Mouse (Mus musculus): ENCODE data around the gene Cbarp. TPM values are rescaled to one million over a fixed set of nuclear protein-coding genes. Genes with fewer than 3 reads are reported as not detected.
A peak's percentile ranks its signal among the peaks of the same experiment; 100 is the strongest.

The Cbarp gene
- 4.9 and 8.5 TPM in 2 replicates for polyA plus RNA-seq (2016; fragmentation: Nextera tagmentation; extraction: Ambion mirVana)

DNA sequence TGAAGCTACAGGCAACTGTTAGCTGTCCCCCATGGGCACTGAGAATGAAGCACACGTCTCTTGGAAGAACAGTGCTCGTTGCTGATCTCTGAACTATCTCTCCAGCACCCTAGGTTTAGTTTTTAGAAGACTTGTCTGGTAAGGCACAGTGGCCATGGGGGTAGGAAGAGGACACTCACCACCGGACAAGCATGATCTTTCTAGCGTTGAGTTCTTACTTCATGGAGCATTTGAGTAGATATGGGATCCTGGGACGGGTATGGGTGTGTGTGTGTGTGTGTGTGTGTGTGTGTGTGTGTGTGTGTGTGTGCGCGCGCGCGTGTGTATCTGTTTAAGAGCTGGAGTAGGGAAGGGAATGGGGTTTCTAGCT lies at the start of gene Cbarp:
Gene Cbarp (minus strand): TSS at position 170 of the 370 bp plus-strand sequence.
- Histone ChIP-seq H3K4me3 (peak within 1 kb of the TSS; percentile 99), H3K4me1 (peaks cover 82% of the 10 kb centered on the region), H3K27me3 (replicated peaks; ENCODE audit: low read depth, poor library complexity, severe bottlenecking) (peaks cover 36% of the 10 kb centered on the region), H3K36me3 (replicated peaks) (peaks cover 33% of the 10 kb centered on the region), H3K9me3 (no peaks in the 10 kb centered on the region), H3K27ac (replicated peaks) (peak within 1 kb of the TSS; percentile 81)
- 74% methylated on average over 10 of the region's 10 CpGs for WGBS
- DNase-seq (ENCODE audit: low spot score): no peak

DNA sequence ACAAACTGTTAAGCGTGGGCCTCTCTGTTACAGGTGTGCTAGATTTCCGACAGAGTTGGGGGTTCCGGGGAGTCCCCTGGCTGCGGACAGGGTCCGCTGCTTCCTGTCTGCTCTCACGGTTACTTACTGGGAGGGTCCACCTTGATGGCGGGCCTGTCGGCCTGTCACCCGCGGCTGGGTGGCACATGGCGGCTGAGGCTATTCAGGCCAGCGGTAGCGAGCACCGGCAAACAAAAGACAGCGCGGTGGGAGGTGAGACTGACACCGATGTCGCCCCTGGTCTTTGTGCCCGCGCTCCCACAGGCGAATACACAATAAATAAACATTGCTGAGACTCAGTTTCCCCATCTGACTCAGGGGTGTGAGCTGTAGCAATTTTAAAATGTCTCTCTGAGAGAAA lies 49.4 kb upstream of the Cbarp start:
- Histone ChIP-seq H3K4me1 (peaks cover 61% of the 10 kb centered on the region), H3K36me3 (replicated peaks) (peaks cover 40% of the 10 kb centered on the region), H3K4me3 (peak overlapping the region; percentile 58), H3K27me3 (replicated peaks; ENCODE audit: low read depth, poor library complexity, severe bottlenecking) (peaks cover 94% of the 10 kb centered on the region), H3K9me3 (no peaks in the 10 kb centered on the region), H3K27ac (replicated peaks) (peak overlapping the region; percentile 81)
- peak; percentile 56 for DNase-seq (ENCODE audit: low spot score)
- 3% methylated on average over 21 of the region's 21 CpGs for WGBS

DNA sequence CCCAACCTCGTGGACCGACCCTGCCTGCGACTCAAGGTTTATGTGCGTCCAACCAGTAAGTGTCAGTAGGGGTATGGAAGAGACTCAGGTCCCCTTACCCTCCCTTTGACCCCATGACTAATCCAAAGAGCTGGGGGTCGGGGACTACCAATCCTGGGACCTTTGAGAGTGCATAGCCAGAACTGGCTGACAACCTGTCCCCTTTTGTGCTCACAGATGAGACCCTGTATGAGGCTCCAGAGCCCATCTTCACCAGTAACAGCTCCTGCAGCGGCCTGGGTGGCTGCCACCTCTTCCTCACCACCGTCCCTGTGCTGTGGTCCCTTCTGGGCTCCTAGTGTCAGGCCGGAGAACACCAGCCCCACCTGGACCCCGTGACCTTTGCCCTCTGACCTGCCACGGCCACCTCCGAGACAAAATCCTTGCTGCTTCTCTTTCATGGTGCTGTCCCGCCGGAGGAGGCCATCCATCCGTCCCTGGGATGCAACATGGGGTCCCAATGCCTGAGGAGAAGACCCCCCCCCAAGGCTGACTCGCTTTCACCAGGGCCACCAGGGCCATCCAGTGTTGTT lies 47.9 kb upstream of the Cbarp start:
- peaks cover 53% of the 10 kb centered on the region for H3K4me1 ChIP-seq
- peaks cover 52% of the 10 kb centered on the region for H3K36me3 ChIP-seq (replicated peaks)
- no peak overlapping the region for H3K4me3 ChIP-seq
- peaks cover 99% of the 10 kb centered on the region for H3K27me3 ChIP-seq (replicated peaks; ENCODE audit: low read depth, poor library complexity, severe bottlenecking)
- H3K27ac ChIP-seq (replicated peaks): no peak overlapping the region
- WGBS: 70% methylated on average over 15 of the region's 15 CpGs
- no peaks in the 10 kb centered on the region for H3K9me3 ChIP-seq
- no peak for DNase-seq (ENCODE audit: low spot score)

DNA sequence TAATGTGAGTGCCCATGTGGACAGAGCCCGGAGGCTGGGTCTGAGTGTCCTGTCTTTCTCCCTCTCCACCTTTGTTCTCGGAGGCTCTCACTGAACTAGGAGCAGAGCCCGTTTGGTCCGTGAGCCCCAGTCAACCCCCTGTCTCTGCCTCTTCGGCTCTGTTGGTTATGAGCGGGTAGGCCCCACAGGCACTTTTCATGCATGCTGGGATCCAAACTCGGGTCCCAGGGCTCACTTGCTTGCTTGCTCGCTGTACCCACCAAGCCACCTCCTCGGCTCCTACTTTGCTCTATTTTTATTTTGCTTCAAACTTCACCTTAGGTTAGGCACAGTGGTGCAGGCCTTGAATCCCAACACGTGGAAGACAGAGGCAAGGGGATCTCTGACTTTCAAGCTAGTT lies 47.1 kb upstream of the Cbarp start:
- WGBS: 87% methylated on average over 10 of the region's 10 CpGs
- Histone ChIP-seq H3K27me3 (replicated peaks; ENCODE audit: low read depth, poor library complexity, severe bottlenecking) (peaks cover 93% of the 10 kb centered on the region), H3K4me3 (no peak overlapping the region), H3K9me3 (no peaks in the 10 kb centered on the region), H3K36me3 (replicated peaks) (peaks cover 60% of the 10 kb centered on the region), H3K4me1 (peaks cover 48% of the 10 kb centered on the region), H3K27ac (replicated peaks) (no peak overlapping the region)
- DNase-seq (ENCODE audit: low spot score): no peak

DNA sequence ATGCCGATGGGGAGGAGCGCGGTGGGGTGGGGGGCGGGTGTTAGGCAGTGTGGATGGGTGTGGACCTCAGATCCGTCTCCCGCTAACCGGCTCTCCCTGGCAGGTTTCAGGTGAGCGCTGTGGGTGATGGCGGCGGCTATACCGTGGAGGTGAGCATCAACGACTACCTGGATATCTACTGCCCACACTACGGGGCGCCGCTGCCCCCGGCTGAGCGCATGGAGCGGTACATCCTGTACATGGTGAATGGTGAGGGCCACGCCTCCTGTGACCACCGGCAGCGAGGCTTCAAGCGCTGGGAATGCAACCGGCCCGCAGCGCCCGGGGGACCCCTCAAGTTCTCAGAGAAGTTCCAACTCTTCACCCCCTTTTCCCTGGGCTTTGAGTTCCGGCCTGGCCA lies 46.0 kb upstream of the Cbarp start:
- no peak for DNase-seq (ENCODE audit: low spot score)
- Histone ChIP-seq H3K27me3 (replicated peaks; ENCODE audit: low read depth, poor library complexity, severe bottlenecking) (peaks cover 82% of the 10 kb centered on the region), H3K36me3 (replicated peaks) (peaks cover 71% of the 10 kb centered on the region), H3K4me3 (no peak overlapping the region; the same call in 1 of the 2 replicates), H3K9me3 (no peaks in the 10 kb centered on the region), H3K27ac (replicated peaks) (no peak overlapping the region), H3K4me1 (peaks cover 54% of the 10 kb centered on the region)
- WGBS: 41% methylated on average over 27 of the region's 27 CpGs

DNA sequence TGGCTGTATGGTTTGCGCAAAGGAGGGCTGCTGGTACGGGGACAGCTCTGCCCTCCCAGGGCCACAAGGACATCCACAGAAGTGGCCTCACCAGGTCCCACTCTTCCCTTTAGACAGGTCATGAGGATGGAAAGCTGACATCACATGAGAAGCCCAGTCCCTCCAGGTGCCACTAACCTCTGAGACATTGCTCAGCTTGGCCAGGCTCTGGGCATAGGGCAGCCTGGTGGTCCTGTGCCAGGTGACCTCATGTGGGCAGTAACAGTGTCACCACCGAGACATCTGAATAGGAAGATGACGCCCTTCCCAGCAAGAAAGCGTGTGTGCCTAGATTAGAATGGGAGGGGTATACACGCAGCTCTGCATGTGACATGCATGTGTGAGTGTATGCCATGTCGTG lies 41.9 kb upstream of the Cbarp start:
- H3K4me3 ChIP-seq: peak overlapping the region; percentile 83; the same call in 1 of the 2 replicates
- H3K27me3 ChIP-seq (replicated peaks; ENCODE audit: low read depth, poor library complexity, severe bottlenecking): peaks cover 41% of the 10 kb centered on the region
- H3K9me3 ChIP-seq: no peaks in the 10 kb centered on the region
- H3K36me3 ChIP-seq (replicated peaks): peaks cover 55% of the 10 kb centered on the region
- H3K4me1 ChIP-seq: peaks cover 53% of the 10 kb centered on the region
- 93% methylated on average over 7 of the region's 7 CpGs for WGBS
- DNase-seq (ENCODE audit: low spot score): no peak
- no peak overlapping the region for H3K27ac ChIP-seq (replicated peaks)

DNA sequence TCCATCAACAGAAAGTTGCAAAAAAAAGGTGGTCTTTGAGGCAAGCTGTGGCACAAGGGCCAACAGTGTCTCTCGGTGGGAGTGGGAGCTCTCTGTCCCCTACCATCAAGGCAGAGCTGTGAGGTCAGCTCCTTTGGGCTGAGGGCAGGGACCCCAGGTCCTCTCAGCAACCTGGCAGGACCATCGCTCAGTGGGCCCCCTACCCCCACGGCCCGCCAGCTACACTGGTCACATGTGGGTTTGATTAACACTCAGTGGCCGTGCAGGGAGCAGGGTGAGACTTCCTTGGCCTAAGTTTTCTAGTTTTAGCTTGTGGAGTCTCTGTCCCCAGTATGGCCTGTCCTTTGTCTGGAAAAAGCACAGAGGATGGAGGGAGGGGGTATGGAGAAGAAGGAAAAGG lies 40.2 kb upstream of the Cbarp start:
- H3K36me3 ChIP-seq (replicated peaks): peaks cover 38% of the 10 kb centered on the region
- 30% methylated on average over 5 of the region's 5 CpGs for WGBS
- H3K4me3 ChIP-seq: peak overlapping the region; percentile 83
- H3K27me3 ChIP-seq (replicated peaks; ENCODE audit: low read depth, poor library complexity, severe bottlenecking): peaks cover 23% of the 10 kb centered on the region
- peak overlapping the region; percentile 94 for H3K27ac ChIP-seq (replicated peaks)
- peaks cover 58% of the 10 kb centered on the region for H3K4me1 ChIP-seq
- no peaks in the 10 kb centered on the region for H3K9me3 ChIP-seq
- DNase-seq (ENCODE audit: low spot score): peak; percentile 66

DNA sequence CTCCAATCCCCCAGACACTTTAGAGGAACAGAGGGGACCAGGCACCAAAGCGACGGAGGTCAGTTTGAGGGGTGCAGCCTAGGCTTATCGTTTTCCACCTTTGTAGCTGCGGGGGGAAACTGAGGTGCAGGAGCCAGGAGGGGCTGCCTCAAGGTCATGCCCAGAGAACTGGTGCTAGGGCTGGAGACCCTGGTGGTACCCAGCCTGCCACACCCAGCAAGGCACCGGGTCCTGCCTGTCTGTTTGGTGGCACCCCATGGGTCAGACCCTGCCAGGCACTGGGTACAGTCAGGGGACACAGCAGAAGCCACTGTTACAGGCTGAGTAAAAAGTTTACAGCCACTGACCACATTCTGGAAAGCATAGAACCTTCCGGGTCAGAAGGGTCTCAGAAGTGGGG lies 39.7 kb upstream of the Cbarp start:
- peak overlapping the region; percentile 94 for H3K27ac ChIP-seq (replicated peaks)
- 49% methylated on average over 6 of the region's 6 CpGs for WGBS

DNA sequence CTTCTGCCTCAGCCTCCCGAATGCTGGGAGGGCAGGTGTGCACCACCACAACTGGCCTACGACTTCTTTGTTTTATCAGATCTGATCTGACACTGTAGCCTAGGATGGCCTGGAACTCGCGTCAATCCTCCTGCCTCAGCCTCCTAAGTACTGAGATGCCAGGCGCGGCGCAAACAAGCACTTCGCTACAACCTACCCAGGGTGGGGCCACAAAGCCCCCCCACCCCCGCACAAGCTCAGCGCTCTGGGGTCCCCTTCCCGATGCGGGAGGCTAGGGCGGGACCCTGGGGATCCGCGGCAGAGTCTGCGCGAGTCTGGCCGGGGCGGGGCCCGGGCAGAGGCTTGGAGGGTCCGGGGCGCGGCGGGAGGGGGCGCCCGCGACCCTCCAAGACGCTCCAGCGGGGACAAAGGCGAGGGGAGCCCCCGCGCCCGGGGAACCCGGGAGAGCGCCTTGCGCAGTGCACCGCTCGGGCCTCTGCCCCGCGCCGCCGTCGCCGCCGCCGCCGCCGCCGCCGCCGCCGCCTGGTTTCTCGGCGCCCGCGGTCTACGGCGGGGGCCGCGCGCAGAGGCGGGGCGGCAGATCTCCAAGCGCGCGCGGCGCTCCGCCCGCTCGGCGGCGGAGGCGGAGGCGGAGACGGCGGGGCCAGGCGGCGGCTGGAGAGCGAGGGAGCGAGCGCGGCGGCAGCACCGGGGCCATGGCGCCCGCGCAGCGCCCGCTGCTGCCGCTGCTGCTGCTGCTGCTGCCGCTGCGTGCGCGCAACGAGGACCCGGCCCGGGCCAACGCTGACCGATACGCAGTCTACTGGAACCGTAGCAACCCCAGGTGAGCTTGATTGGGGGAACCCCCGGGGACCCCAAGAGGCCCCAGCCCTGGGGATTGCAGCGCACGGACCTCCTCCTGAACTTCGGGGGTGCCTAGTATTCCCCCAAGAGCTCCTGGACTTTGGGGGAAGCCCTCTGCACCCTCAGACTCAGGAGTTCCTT lies 38.7 kb upstream of the Cbarp start, which contains the start of gene Efna2:
Gene Efna2 (plus strand): TSS at position 415 of the 984 bp plus-strand sequence.
- Histone ChIP-seq H3K36me3 (replicated peaks) (peaks cover 29% of the 10 kb centered on the region), H3K4me1 (peaks cover 62% of the 10 kb centered on the region), H3K27ac (replicated peaks) (peak within 1 kb of the TSS; percentile 94), H3K4me3 (peak within 1 kb of the TSS; percentile 83), H3K9me3 (no peaks in the 10 kb centered on the region), H3K27me3 (replicated peaks; ENCODE audit: low read depth, poor library complexity, severe bottlenecking) (peaks cover 10% of the 10 kb centered on the region; the same call in 1 of the 2 replicates)
- peak; percentile 83 for DNase-seq (ENCODE audit: low spot score)
- 6% methylated on average over 106 of the region's 106 CpGs for WGBS

More for the DNA sequence above, 39.7 kb upstream of the Cbarp start:
- no peaks in the 10 kb centered on the region for H3K9me3 ChIP-seq
- H3K4me1 ChIP-seq: peaks cover 58% of the 10 kb centered on the region
- H3K4me3 ChIP-seq: peak overlapping the region; percentile 83
- DNase-seq (ENCODE audit: low spot score): no peak
- peaks cover 33% of the 10 kb centered on the region for H3K36me3 ChIP-seq (replicated peaks)
- peaks cover 18% of the 10 kb centered on the region for H3K27me3 ChIP-seq (replicated peaks; ENCODE audit: low read depth, poor library complexity, severe bottlenecking)

DNA sequence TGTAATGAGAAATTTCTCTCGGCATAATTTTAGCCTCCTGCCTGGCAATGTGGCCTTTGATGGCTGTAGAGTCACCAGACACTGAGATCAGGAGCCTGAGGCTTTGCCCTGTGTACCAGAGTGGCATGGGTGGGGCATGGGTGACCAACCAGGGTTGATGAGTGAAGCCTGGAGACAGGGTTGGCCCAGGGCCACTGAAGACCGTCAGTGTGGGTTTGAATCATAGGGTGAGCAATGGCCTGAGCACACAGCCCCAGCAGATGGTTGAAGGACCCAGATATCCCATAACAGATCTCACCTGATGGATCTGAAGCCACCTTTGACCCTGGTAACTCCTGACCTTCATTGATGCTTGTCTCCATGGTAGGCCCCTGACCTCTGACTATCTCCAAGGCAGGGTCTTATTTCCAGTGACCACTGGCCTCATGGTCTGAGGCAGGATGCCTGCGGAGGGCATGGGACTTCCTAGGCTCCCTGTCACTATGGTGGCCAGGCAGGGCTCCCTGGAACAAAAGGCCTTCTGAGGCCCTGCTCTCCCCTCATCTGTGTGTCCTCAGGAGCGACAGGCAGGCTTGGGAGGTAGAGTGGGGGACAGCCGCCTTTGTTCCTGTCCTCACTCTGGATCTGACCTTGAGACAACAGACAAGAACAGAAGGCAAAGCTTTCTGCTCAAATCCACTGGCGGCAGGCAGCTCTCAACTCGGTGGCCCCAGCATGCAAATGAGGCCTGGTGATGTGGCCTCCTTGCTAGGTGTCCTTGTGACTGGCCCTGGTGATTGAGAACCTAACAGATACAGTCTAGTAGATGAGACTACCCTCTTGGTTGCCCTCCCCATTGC lies 37.0 kb upstream of the Cbarp start:
- H3K4me3 ChIP-seq: peak overlapping the region; percentile 11; the same call in 1 of the 2 replicates
- H3K9me3 ChIP-seq: no peaks in the 10 kb centered on the region
- H3K27ac ChIP-seq (replicated peaks): peak overlapping the region; percentile 62; the same call in 1 of the 2 replicates
- 66% methylated on average over 7 of the region's 7 CpGs for WGBS
- no peaks in the 10 kb centered on the region for H3K27me3 ChIP-seq (replicated peaks; ENCODE audit: low read depth, poor library complexity, severe bottlenecking)
- no peak for DNase-seq (ENCODE audit: low spot score)
- H3K4me1 ChIP-seq: peaks cover 70% of the 10 kb centered on the region
- H3K36me3 ChIP-seq (replicated peaks): peaks cover 12% of the 10 kb centered on the region

DNA sequence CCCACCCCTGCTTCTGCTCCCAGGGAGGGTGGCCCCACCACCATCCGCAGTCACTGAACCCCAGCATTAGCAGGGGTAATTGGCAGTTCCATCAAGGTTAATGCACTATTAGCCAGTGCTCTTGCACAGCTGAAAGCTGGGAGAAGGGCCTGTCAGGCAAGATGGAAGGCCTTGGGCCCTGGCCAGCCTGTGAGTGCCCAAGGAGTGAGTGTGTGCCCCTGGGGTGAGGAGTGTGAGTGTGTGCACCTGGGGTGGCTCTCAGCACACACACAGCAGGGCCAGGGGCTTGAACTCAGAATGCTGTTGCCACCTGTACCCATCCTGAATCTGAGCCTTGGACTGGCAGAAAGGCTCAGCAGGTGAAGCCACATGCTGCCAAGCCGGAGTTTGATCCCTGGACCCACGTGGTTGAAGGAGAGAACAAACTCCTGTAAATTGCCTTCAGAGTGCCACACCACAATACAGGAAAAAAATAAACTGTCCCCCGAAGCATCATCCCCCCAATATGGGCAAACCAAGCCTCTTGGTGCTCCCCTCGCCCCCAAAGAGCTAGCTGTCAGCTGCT lies 35.7 kb upstream of the Cbarp start:
- peak overlapping the region; percentile 11; the same call in 1 of the 2 replicates for H3K4me3 ChIP-seq
- H3K9me3 ChIP-seq: no peaks in the 10 kb centered on the region
- peaks cover 13% of the 10 kb centered on the region for H3K36me3 ChIP-seq (replicated peaks)
- DNase-seq (ENCODE audit: low spot score): no peak
- H3K27me3 ChIP-seq (replicated peaks; ENCODE audit: low read depth, poor library complexity, severe bottlenecking): no peaks in the 10 kb centered on the region
- 78% methylated on average over 5 of the region's 5 CpGs for WGBS
- H3K27ac ChIP-seq (replicated peaks): 0 out of 2 replicates have a peak overlapping the region, but pooled peaks have one; percentile 10
- peaks cover 71% of the 10 kb centered on the region for H3K4me1 ChIP-seq

Measured in embryonic facial prominence, embryonic 10.5 days (tissue).